Mouse (Mus musculus) embryonic facial prominence, embryonic 10.5 days (tissue): ENCODE results near the gene Pcbp1. TPM values are rescaled to one million over a fixed set of nuclear protein-coding genes. Genes with fewer than 3 reads are reported as not detected.
A peak's percentile ranks its signal among the peaks of the same experiment; 100 is the strongest.

ENCODE experiments used
- DNase-seq: peaks from one replicate; pipeline ENCODE4 v3.0.0-alpha.2; 2017; ENCODE audit warnings: low spot score
- H3K27ac ChIP-seq: fragments of 300-500 bp; sonication (generic); replicated peaks from 2 replicates; pipeline ENCODE4 v1.5.1; 2016; ENCODE audit warnings: mild to moderate bottlenecking
- H3K27me3 ChIP-seq: fragments of 300-500 bp; sonication (generic); replicated peaks from 2 replicates; pipeline ENCODE4 v1.6.1; 2016; ENCODE audit warnings: low read depth, mild to moderate bottlenecking; ENCODE audit not compliant: poor library complexity, severe bottlenecking
- H3K36me3 ChIP-seq: fragments of 300-500 bp; sonication (generic); replicated peaks from 2 replicates; pipeline ENCODE4 v1.6.1; 2016; ENCODE audit warnings: mild to moderate bottlenecking, moderate library complexity
- H3K4me1 ChIP-seq: fragments of 300-500 bp; sonication (generic); 2 replicates; pipeline ENCODE4 v1.6.1; 2016
- H3K4me3 ChIP-seq: fragments of 300-500 bp; sonication (generic); 2 replicates; pipeline ENCODE4 v1.5.1; 2016; ENCODE audit warnings: mild to moderate bottlenecking, moderate library complexity
- H3K9me3 ChIP-seq: fragments of 300-500 bp; sonication (generic); 2 replicates; pipeline ENCODE4 v1.6.1; 2016; ENCODE audit warnings: mild to moderate bottlenecking
- WGBS: fragments of 180-500 bp; shearing (Covaris S2); methylation state at CpG from one replicate; pipeline ENCODE4 v1.1.7; 2016; 5-methylcytosine and 5-hydroxymethylcytosine counted together
- polyA plus RNA-seq: library from polyadenylated mRNA; unstranded; fragments of >200 nt; fragmentation: Nextera tagmentation; extraction: Ambion mirVana; gene quantifications from 2 replicates; pipeline ENCODE4 v1.2.1, GENCODE M21; 2016

Pcbp1 gene
- polyA plus RNA-seq, 1 experiment from 2014 or later: 560 TPM

DNA sequence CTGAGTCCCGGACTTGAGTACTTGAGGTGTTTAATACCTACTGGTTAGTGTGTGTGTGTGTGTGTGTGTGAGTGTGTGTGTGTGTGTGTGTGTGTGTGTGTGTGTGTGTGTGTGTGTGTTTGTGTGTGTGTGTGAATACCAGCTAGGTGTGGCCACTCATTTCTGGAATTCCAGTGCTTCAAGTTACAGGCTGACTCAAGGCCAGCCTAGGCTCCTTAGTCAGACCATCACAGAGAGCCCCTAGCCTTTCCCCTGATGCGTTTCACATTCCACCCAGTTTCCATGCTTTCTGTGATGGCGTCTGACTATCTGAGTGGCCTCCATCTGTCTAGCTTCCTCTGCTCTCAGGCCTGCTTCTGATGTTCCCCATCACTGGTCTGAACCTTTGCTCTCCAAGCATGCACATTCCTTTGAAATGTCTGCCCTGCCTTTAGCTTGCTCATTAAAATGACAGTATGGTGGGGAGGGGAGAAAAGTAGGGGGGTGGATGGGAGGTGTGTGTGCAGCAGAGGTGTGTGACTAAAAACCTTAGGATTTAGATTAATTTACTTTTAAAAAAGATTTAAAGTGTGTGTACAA, 6.3 kb downstream of the Pcbp1 start:
- no peak overlapping the region for H3K4me3 ChIP-seq
- H3K36me3 ChIP-seq: peaks cover 35% of the 10 kb centered on the region
- no peak for DNase-seq
- H3K4me1 ChIP-seq: peaks cover 15% of the 10 kb centered on the region
- H3K9me3 ChIP-seq: no peaks in the 10 kb centered on the region
- WGBS: 75% methylated on average over 3 of the region's 3 CpGs
- no peak overlapping the region for H3K27ac ChIP-seq
- no peaks in the 10 kb centered on the region for H3K27me3 ChIP-seq

DNA sequence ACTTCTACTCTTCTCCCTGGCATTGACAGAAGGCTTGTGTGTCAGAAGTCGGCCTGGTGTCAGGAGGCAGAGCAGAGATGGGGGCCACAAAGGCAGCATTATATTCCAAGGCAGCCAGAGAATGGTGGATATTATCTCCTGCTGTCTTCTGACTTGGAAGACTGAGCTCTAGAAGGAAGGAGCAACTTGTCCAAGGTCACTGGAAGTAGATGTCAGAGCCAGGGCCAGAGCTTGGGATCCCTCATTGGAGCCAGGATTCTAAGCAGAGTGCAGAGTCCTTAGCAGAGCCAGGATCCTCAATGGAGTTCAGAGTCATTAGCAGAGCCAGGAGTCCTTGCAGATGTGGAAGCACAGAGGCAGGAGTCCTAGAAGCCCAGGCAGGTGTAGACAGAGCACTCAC, 10.1 kb downstream of the Pcbp1 start:
- Histone ChIP-seq H3K36me3 (peaks cover 3% of the 10 kb centered on the region), H3K9me3 (no peaks in the 10 kb centered on the region), H3K4me3 (no peak overlapping the region), H3K27ac (no peak overlapping the region), H3K27me3 (no peaks in the 10 kb centered on the region), H3K4me1 (no peaks in the 10 kb centered on the region)
- DNase-seq: no peak
- WGBS: 58% methylated on average over 1 of the region's 1 CpGs

DNA sequence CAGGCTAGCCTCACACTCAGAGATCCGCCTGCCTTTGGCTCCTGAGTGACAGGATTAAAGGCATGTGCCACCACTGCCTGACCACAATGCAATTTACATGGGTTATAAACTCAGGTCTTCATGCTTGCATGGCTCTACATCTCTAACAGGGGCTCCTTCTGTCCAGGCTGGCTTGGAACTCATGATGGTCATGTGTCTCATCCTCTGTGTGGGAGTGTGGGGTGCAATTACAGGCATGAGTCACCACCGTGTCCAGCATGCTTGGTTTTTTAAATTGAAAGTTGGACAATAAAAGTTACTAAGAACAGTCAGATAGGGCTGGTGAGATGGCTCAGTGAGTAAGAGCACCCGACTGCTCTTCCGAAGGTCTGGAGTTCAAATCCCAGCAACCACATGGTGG, 12.8 kb downstream of the Pcbp1 start:
- WGBS: 92% methylated on average over 4 of the region's 4 CpGs

DNA sequence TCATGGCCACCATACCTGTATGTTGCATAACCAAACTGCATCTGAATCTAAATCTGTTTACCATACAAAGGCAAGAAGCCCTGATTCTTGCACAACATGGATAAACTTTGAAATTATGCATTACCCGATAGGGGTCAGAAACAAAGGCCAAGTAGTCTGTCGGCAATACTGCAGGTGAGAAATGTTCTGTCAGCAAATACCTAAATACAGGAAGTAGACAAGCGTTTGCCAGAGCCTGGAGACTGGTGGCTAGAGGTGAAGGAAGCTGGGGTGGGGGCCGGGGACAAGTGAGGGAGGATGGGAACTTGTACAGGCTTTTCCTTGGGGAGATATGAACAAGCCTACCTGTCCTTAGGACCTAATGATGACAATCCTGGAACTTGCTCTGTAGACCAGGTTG, 15.1 kb downstream of the Pcbp1 start:
- H3K4me3 ChIP-seq: no peak overlapping the region
- H3K9me3 ChIP-seq: no peaks in the 10 kb centered on the region
- no peak overlapping the region for H3K27ac ChIP-seq
- 75% methylated on average over 4 of the region's 4 CpGs for WGBS
- DNase-seq: no peak
- no peaks in the 10 kb centered on the region for H3K27me3 ChIP-seq
- H3K4me1 ChIP-seq: no peaks in the 10 kb centered on the region
- H3K36me3 ChIP-seq: no peaks in the 10 kb centered on the region

More for the DNA sequence above, 12.8 kb downstream of the Pcbp1 start:
- no peak for DNase-seq
- Histone ChIP-seq H3K4me1 (no peaks in the 10 kb centered on the region), H3K27ac (no peak overlapping the region), H3K9me3 (no peaks in the 10 kb centered on the region), H3K36me3 (no peaks in the 10 kb centered on the region), H3K27me3 (no peaks in the 10 kb centered on the region), H3K4me3 (no peak overlapping the region)

DNA sequence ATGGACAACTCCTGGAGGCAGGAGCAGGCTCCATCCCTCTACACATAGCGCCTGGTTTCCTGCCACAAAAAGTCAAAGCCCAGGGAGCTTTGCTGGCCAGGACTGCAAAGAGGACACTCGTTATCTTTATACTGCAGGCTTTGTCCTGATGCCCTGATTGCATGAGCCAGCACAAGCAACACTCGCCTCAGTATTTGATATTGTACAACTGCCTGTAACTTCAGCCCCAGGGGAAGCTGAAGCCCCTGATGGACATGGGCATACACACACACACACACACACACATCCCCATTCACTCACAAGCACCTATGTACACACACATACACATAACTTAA, 16.3 kb downstream of the Pcbp1 start:
- WGBS: 74% methylated on average over 3 of the region's 3 CpGs
- Histone ChIP-seq H3K36me3 (no peaks in the 10 kb centered on the region), H3K27me3 (no peaks in the 10 kb centered on the region), H3K27ac (no peak overlapping the region), H3K9me3 (no peaks in the 10 kb centered on the region), H3K4me1 (no peaks in the 10 kb centered on the region), H3K4me3 (no peak overlapping the region)
- no peak for DNase-seq

- DNase-seq: no peak
- no peak overlapping the region for H3K4me3 ChIP-seq
- WGBS: 85% methylated on average over 4 of the region's 4 CpGs
Measured at GRCm38 (mm10) chr6:86509194-86509865, 16.8 kb downstream of the Pcbp1 start.

GRCm38 (mm10) chr6:86508736-86509135, 17.4 kb downstream of the Pcbp1 start:
- Histone ChIP-seq H3K9me3 (no peaks in the 10 kb centered on the region), H3K36me3 (no peaks in the 10 kb centered on the region), H3K4me3 (no peak overlapping the region), H3K27ac (no peak overlapping the region), H3K4me1 (no peaks in the 10 kb centered on the region), H3K27me3 (no peaks in the 10 kb centered on the region)
- 83% methylated on average over 3 of the region's 3 CpGs for WGBS
- no peak for DNase-seq

More at GRCm38 (mm10) chr6:86509194-86509865, 16.8 kb downstream of the Pcbp1 start:
- H3K27me3 ChIP-seq: no peaks in the 10 kb centered on the region
- H3K4me1 ChIP-seq: no peaks in the 10 kb centered on the region
- no peaks in the 10 kb centered on the region for H3K36me3 ChIP-seq
- no peaks in the 10 kb centered on the region for H3K9me3 ChIP-seq
- H3K27ac ChIP-seq: no peak overlapping the region

DNA sequence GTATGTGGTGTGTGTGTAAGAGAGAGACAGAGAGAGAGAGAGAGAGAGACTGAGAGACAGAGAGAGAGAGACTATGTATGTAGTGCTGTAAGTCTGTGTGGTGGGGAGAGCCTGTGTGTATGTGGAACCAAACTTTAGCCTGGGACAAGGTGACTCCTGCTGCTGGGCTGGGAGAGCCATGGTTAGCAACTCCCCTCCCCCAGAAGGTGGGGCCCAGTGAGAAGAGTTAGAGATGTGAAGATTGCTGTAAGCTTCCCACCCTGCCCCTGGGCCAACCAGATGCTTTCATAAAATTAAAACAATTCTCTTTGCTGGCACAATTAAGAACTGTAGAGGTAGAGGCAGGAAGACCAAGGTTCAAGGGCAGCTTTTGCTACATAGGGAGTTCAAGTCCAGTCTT, 19.0 kb downstream of the Pcbp1 start:
- Histone ChIP-seq H3K4me1 (no peaks in the 10 kb centered on the region), H3K9me3 (no peaks in the 10 kb centered on the region), H3K27me3 (no peaks in the 10 kb centered on the region)

DNA sequence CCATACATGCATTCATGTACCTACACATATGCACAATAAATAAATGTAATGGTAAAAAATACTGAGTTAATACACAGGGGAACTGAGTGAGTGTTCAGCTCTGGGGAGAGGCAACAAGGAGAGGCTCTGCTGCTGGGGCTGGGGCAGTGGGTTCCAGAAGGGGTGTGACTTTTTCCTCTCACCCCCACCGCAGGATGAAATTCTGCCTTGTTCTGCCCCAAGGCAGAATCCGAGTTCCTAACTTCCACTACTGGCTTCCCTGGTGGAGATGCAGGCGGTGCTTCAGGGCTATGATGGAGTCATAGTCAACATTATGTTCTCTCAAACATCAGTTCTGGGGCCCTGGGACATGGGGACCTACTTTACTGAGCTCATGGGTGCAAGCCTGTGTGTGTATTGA, 19.8 kb downstream of the Pcbp1 start:
- Histone ChIP-seq H3K4me3 (no peak overlapping the region), H3K36me3 (no peaks in the 10 kb centered on the region), H3K27ac (no peak overlapping the region), H3K4me1 (no peaks in the 10 kb centered on the region), H3K27me3 (no peaks in the 10 kb centered on the region), H3K9me3 (no peaks in the 10 kb centered on the region)
- WGBS: 71% methylated on average over 3 of the region's 3 CpGs
- DNase-seq: no peak

More for the DNA sequence above, 19.0 kb downstream of the Pcbp1 start:
- Histone ChIP-seq H3K36me3 (no peaks in the 10 kb centered on the region), H3K4me3 (no peak overlapping the region), H3K27ac (no peak overlapping the region)
- no peak for DNase-seq

- WGBS: 79% methylated on average over 7 of the region's 7 CpGs
- Histone ChIP-seq H3K36me3 (no peaks in the 10 kb centered on the region), H3K27me3 (no peaks in the 10 kb centered on the region), H3K27ac (no peak overlapping the region), H3K4me1 (no peaks in the 10 kb centered on the region), H3K9me3 (no peaks in the 10 kb centered on the region), H3K4me3 (no peak overlapping the region)
- no peak for DNase-seq
Measured at GRCm38 (mm10) chr6:86505671-86506070, 20.4 kb downstream of the Pcbp1 start.

DNA sequence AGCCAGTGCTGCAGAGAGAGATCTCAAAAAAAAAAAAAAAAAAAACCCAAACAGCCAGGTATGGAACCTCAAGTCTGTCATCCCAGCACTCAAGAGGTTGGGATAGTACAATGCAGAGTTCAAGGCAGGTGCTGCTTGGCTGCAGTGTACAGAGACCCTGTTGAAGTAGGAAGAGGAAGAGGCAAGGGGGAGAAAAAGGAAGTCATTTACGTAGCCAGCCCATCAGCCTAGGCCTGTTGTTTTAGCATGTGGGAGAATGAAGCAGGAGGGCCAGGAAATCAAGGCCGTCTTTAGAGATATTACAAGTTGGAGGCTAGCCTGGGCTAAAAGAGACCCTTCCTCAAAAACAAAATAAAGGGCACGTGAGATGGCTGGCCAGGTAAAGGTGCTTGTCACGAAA, 22.6 kb downstream of the Pcbp1 start:
- 78% methylated on average over 4 of the region's 4 CpGs for WGBS

GRCm38 (mm10) chr6:86499571-86500109, 26.5 kb downstream of the Pcbp1 start:
- no peaks in the 10 kb centered on the region for H3K9me3 ChIP-seq
- H3K27me3 ChIP-seq: no peaks in the 10 kb centered on the region
- peak overlapping the region; percentile 48; the same call in 1 of the 2 replicates for H3K27ac ChIP-seq
- no peak for DNase-seq
- H3K36me3 ChIP-seq: no peaks in the 10 kb centered on the region
- H3K4me1 ChIP-seq: peaks cover 39% of the 10 kb centered on the region
- WGBS: 75% methylated on average over 5 of the region's 5 CpGs
- H3K4me3 ChIP-seq: no peak overlapping the region

More for the DNA sequence above, 22.6 kb downstream of the Pcbp1 start:
- Histone ChIP-seq H3K36me3 (no peaks in the 10 kb centered on the region), H3K4me1 (peaks cover 6% of the 10 kb centered on the region; the same call in 1 of the 2 replicates), H3K4me3 (no peak overlapping the region), H3K9me3 (no peaks in the 10 kb centered on the region), H3K27me3 (no peaks in the 10 kb centered on the region), H3K27ac (no peak overlapping the region)
- DNase-seq: no peak
